Mouse (Mus musculus) right cerebral cortex, adult 18-20 months (tissue): ENCODE results near the gene Hivep1.

Experiments used
- DNase-seq: peaks from one replicate; pipeline ENCODE4 v3.0.0; 2022; ENCODE audit warnings: mixed read lengths

Hivep1 gene

GRCm38 (mm10) chr13:42233741-42234419, 182.1 kb downstream of the Hivep1 start:
- DNase-seq = no peak

- DNase-seq = no peak
Measured at GRCm38 (mm10) chr13:42238520-42238919, 186.7 kb downstream of the Hivep1 start.

- no peak for DNase-seq
Measured at GRCm38 (mm10) chr13:42242131-42242530, 190.3 kb downstream of the Hivep1 start.
